Mouse (Mus musculus): Measurements from ENCODE around the gene Hist1h3a. TPM values are rescaled to one million over a fixed set of nuclear protein-coding genes. Genes with fewer than 3 reads are reported as not detected.

Gene Hist1h3a
- total RNA-seq, 2 experiments from 2014 or later, result 353 to 457 TPM

Small RNA genes lying within 50 kb of the gene (microRNA-seq; reads per million reads assigned to microRNA genes)
- gene Gm44314, result not detected
- not detected for gene Gm44484

Other genes with a start within 250 kb of the Hist1h3a start
- 100 to 1,000 TPM; 761 to 939 TPM for gene Hist1h4h, start 231.3 kb downstream of the Hist1h3a start, total RNA-seq (2021)
- gene Hist1h2af, start 228.5 kb downstream of the Hist1h3a start, total RNA-seq (2021), result 100 to 1,000 TPM; 329 to 395 TPM
- 100 to 1,000 TPM; 100 to 143 TPM for gene Hist1h3g, start 227.0 kb downstream of the Hist1h3a start, total RNA-seq (2021)
- 10 to 100 TPM; 18.5 to 24.9 TPM for gene Hist1h2bh, start 219.0 kb downstream of the Hist1h3a start, total RNA-seq (2021)
- gene Hist1h3f, start 218.3 kb downstream of the Hist1h3a start, total RNA-seq (2021), result 100 to 1,000 TPM in 1 of 2 experiments, 10 to 100 TPM in 1; 92.1 to 134 TPM
- gene Hist1h4f, start 210.7 kb downstream of the Hist1h3a start, total RNA-seq (2021), result 100 to 1,000 TPM; 613 to 773 TPM
- 10 to 100 TPM; 34.6 to 45.9 TPM for gene Hist1h1d, start 209.1 kb downstream of the Hist1h3a start, total RNA-seq (2021)
- gene Hist1h3e, start 200.0 kb downstream of the Hist1h3a start, total RNA-seq (2021), result 100 to 1,000 TPM; 232 to 273 TPM
- gene Hist1h2ae, start 191.2 kb downstream of the Hist1h3a start, total RNA-seq (2021), result 10 to 100 TPM; 63.6 to 92.7 TPM
- 100 to 1,000 TPM; 491 to 581 TPM for gene Hist1h2bg, start 191.0 kb downstream of the Hist1h3a start, total RNA-seq (2021)
- gene Hist1h2bf, start 188.2 kb downstream of the Hist1h3a start, total RNA-seq (2021), result 100 to 1,000 TPM; 240 to 292 TPM
- 10 to 100 TPM; 51.6 to 79.2 TPM for gene Hist1h2ad, start 188.0 kb downstream of the Hist1h3a start, total RNA-seq (2021)
- 10 to 100 TPM; 55.2 to 69.3 TPM for gene Hist1h3d, start 186.6 kb downstream of the Hist1h3a start, total RNA-seq (2021)
- 100 to 1,000 TPM; 302 to 338 TPM for gene Hist1h4d, start 180.8 kb downstream of the Hist1h3a start, total RNA-seq (2021)
- 10 to 100 TPM; 40.8 to 47.6 TPM for gene Hist1h2be, start 141.3 kb downstream of the Hist1h3a start, total RNA-seq (2021)
- 100 to 1,000 TPM; 307 to 345 TPM for gene Hist1h1e, start 139.8 kb downstream of the Hist1h3a start, total RNA-seq (2021)
- gene Hist1h2ac, start 78.4 kb downstream of the Hist1h3a start, total RNA-seq (2021), result 10 to 100 TPM; 12.7 to 14.2 TPM
- gene Hist1h2bc, start 78.2 kb downstream of the Hist1h3a start, total RNA-seq (2021), result 10 to 100 TPM; 71.7 to 84.0 TPM
- gene Hist1h1t, start 66.6 kb downstream of the Hist1h3a start, total RNA-seq (2021), result 1 to 10 TPM; 1.3 to 1.6 TPM
- 100 to 1,000 TPM; 206 to 241 TPM for gene Hist1h4c, start 63.9 kb downstream of the Hist1h3a start, total RNA-seq (2021)
- 1 to 10 TPM; 5.9 to 6.6 TPM for gene Hfe, start 51.5 kb downstream of the Hist1h3a start, total RNA-seq (2021)
- 100 to 1,000 TPM; 462 to 585 TPM for gene Hist1h1c, start 23.6 kb downstream of the Hist1h3a start, total RNA-seq (2021)
- gene Hist1h3c, start 16.8 kb downstream of the Hist1h3a start, total RNA-seq (2021), result 100 to 1,000 TPM; 162 to 207 TPM
- gene Hist1h2bb, start 15.7 kb downstream of the Hist1h3a start, total RNA-seq (2021), result 100 to 1,000 TPM; 215 to 270 TPM
- gene Hist1h2ab, start 11.3 kb downstream of the Hist1h3a start, total RNA-seq (2021), result 100 to 1,000 TPM; 390 to 456 TPM
- 100 to 1,000 TPM; 433 to 519 TPM for gene Hist1h3b, start 10.1 kb downstream of the Hist1h3a start, total RNA-seq (2021)
- gene Hist1h4b, start 5.4 kb downstream of the Hist1h3a start, total RNA-seq (2021), result 100 to 1,000 TPM; 298 to 366 TPM
- gene Hist1h4a, start 1.2 kb downstream of the Hist1h3a start, total RNA-seq (2021), result 100 to 1,000 TPM; 369 to 391 TPM
- gene Hist1h1a, start 1.3 kb upstream of the Hist1h3a start, total RNA-seq (2021), result 100 to 1,000 TPM; 271 to 321 TPM
- not detected for gene Trim38, start 7.5 kb upstream of the Hist1h3a start, total RNA-seq (2021)
- gene Slc17a2, start 44.6 kb upstream of the Hist1h3a start, total RNA-seq (2021), result under 1 TPM in 1 of 2 experiments, not detected in 1; 0.31 TPM
- gene Slc17a3, start 77.0 kb upstream of the Hist1h3a start, total RNA-seq (2021), result under 1 TPM; 0.17 to 0.18 TPM
- not detected for gene Slc17a1, start 105.4 kb upstream of the Hist1h3a start, total RNA-seq (2021)
- gene Slc17a4, start 152.6 kb upstream of the Hist1h3a start, total RNA-seq (2021), result not detected
- gene Hist1h2ba, start 171.8 kb upstream of the Hist1h3a start, total RNA-seq (2021), result not detected
- not detected for gene Hist1h2aa, start 172.1 kb upstream of the Hist1h3a start, total RNA-seq (2021)
- gene Scgn, start 228.8 kb upstream of the Hist1h3a start, total RNA-seq (2021), result not detected

Measured in gastrocnemius, postnatal 4 days (tissue).